Mouse (Mus musculus) stomach, embryonic 15.5 days (tissue): Measurements from ENCODE around the gene Zfp654. TPM values are rescaled to one million over a fixed set of nuclear protein-coding genes. Genes with fewer than 3 reads are reported as not detected.

ENCODE experiments used
- ATAC-seq: fragments of 200-750 bp; cut with Nextera tagmentation; 2 replicates; pipeline ENCODE4 v1.8.0; 2017; ENCODE audit warnings: low read depth, moderate number of reproducible peaks, moderate TSS enrichment; ENCODE audit not compliant: insufficient read depth, low FRiP score
- H3K27ac ChIP-seq: fragments of 300-500 bp; sonication (generic); 2 replicates; pipeline ENCODE4 v1.5.1; 2015; ENCODE audit warnings: mild to moderate bottlenecking, inconsistent platforms
- H3K27me3 ChIP-seq: fragments of 300-500 bp; sonication (generic); replicated peaks from 2 replicates; pipeline ENCODE4 v1.6.1; 2015; ENCODE audit warnings: inconsistent platforms
- H3K36me3 ChIP-seq: fragments of 300-500 bp; sonication (generic); 2 replicates; pipeline ENCODE4 v1.6.1; 2015; ENCODE audit warnings: inconsistent platforms
- H3K4me1 ChIP-seq: fragments of 300-500 bp; sonication (generic); 2 replicates; pipeline ENCODE4 v1.6.1; 2015; ENCODE audit warnings: inconsistent platforms
- H3K4me2 ChIP-seq: fragments of 300-500 bp; sonication (generic); 2 replicates; pipeline ENCODE4 v1.6.1; 2015; ENCODE audit warnings: mild to moderate bottlenecking, inconsistent platforms
- H3K4me3 ChIP-seq: fragments of 300-500 bp; sonication (generic); replicated peaks from 2 replicates; pipeline ENCODE4 v1.5.1; 2015; ENCODE audit warnings: inconsistent platforms
- H3K9ac ChIP-seq: fragments of 300-500 bp; sonication (generic); 2 replicates; pipeline ENCODE4 v1.6.1; 2015; ENCODE audit warnings: inconsistent platforms
- H3K9me3 ChIP-seq: fragments of 300-500 bp; sonication (generic); 2 replicates; pipeline ENCODE4 v1.6.1; 2016; ENCODE audit warnings: inconsistent platforms
- WGBS: fragments of 180-500 bp; shearing (Covaris S2); methylation state at CpG from one replicate; pipeline ENCODE4 v1.1.7; 2015; 5-methylcytosine and 5-hydroxymethylcytosine counted together
- polyA plus RNA-seq: library from polyadenylated mRNA; unstranded; fragments of >200 nt; fragmentation: Nextera tagmentation; extraction: Ambion mirVana; gene quantifications from 2 replicates; pipeline ENCODE4 v1.2.1, GENCODE M21; 2015

Zfp654 gene
- polyA plus RNA-seq, 1 experiment from 2014 or later = 5.8 TPM

- peaks cover 6% of the 10 kb centered on the region for H3K36me3 ChIP-seq
- 1% methylated on average over 45 of the region's 45 CpGs for WGBS
- H3K27me3 ChIP-seq = no peaks in the 10 kb centered on the region
- H3K9ac ChIP-seq = peak overlapping the region; percentile 95
- H3K4me1 ChIP-seq = 0 out of 2 replicates have a peak, but pooled peaks cover 4% of the 10 kb centered on the region
- H3K27ac ChIP-seq = peak overlapping the region; percentile 96
- no peaks in the 10 kb centered on the region for H3K9me3 ChIP-seq
- peak overlapping the region; percentile 83 for H3K4me2 ChIP-seq
- H3K4me3 ChIP-seq = peak overlapping the region; percentile 88
- peak; percentile 20; the same call in 1 of the 2 replicates for ATAC-seq
Measured at GRCm38 (mm10) chr16:64851085-64851562, 328 bp downstream of the Zfp654 start.

GRCm38 (mm10) chr16:64850287-64851084 is 966 bp downstream of the Zfp654 start:
- peak overlapping the region; percentile 96 for H3K27ac ChIP-seq
- peak overlapping the region; percentile 83 for H3K4me2 ChIP-seq
- peaks cover 1% of the 10 kb centered on the region for H3K36me3 ChIP-seq
- no peaks in the 10 kb centered on the region for H3K27me3 ChIP-seq
- H3K4me1 ChIP-seq = 0 out of 2 replicates have a peak, but pooled peaks cover 4% of the 10 kb centered on the region
- ATAC-seq = no peak
- H3K9me3 ChIP-seq = no peaks in the 10 kb centered on the region
- H3K9ac ChIP-seq = peak overlapping the region; percentile 95
- H3K4me3 ChIP-seq = peak overlapping the region; percentile 88
- WGBS = 1% methylated on average over 16 of the region's 16 CpGs

GRCm38 (mm10) chr16:64845947-64846346 is 5.5 kb downstream of the Zfp654 start:
- WGBS = 83% methylated on average over 8 of the region's 8 CpGs
- no peaks in the 10 kb centered on the region for H3K36me3 ChIP-seq
- H3K27ac ChIP-seq = no peak overlapping the region
- H3K4me3 ChIP-seq = no peak overlapping the region
- no peak overlapping the region for H3K9ac ChIP-seq
- H3K27me3 ChIP-seq = no peaks in the 10 kb centered on the region
- no peaks in the 10 kb centered on the region for H3K4me1 ChIP-seq
- no peaks in the 10 kb centered on the region for H3K9me3 ChIP-seq
- no peak overlapping the region for H3K4me2 ChIP-seq
- no peak for ATAC-seq

GRCm38 (mm10) chr16:64842374-64842729 is 9.1 kb downstream of the Zfp654 start:
- no peaks in the 10 kb centered on the region for H3K36me3 ChIP-seq
- H3K4me2 ChIP-seq = no peak overlapping the region
- no peak overlapping the region for H3K9ac ChIP-seq
- no peaks in the 10 kb centered on the region for H3K9me3 ChIP-seq
- H3K4me1 ChIP-seq = no peaks in the 10 kb centered on the region
- ATAC-seq = no peak
- WGBS = 90% methylated on average over 3 of the region's 3 CpGs
- no peaks in the 10 kb centered on the region for H3K27me3 ChIP-seq
- H3K27ac ChIP-seq = no peak overlapping the region
- no peak overlapping the region for H3K4me3 ChIP-seq

- WGBS = 80% methylated on average over 5 of the region's 5 CpGs
- Histone ChIP-seq H3K27ac (no peak overlapping the region), H3K27me3 (no peaks in the 10 kb centered on the region), H3K36me3 (no peaks in the 10 kb centered on the region), H3K4me1 (no peaks in the 10 kb centered on the region), H3K9ac (no peak overlapping the region), H3K4me2 (no peak overlapping the region), H3K9me3 (no peaks in the 10 kb centered on the region), H3K4me3 (no peak overlapping the region)
- ATAC-seq = no peak
Measured at GRCm38 (mm10) chr16:64841481-64842373, 9.7 kb downstream of the Zfp654 start.

- ATAC-seq = no peak
- no peak overlapping the region for H3K27ac ChIP-seq
- no peaks in the 10 kb centered on the region for H3K9me3 ChIP-seq
- H3K36me3 ChIP-seq = no peaks in the 10 kb centered on the region
- no peak overlapping the region for H3K9ac ChIP-seq
- no peak overlapping the region for H3K4me2 ChIP-seq
- no peaks in the 10 kb centered on the region for H3K4me1 ChIP-seq
- WGBS = 80% methylated on average over 2 of the region's 2 CpGs
- H3K27me3 ChIP-seq = no peaks in the 10 kb centered on the region
- no peak overlapping the region for H3K4me3 ChIP-seq
Measured at GRCm38 (mm10) chr16:64836709-64837108, 14.7 kb downstream of the Zfp654 start.

- Histone ChIP-seq H3K27ac (no peak overlapping the region), H3K4me1 (no peaks in the 10 kb centered on the region), H3K4me3 (no peak overlapping the region), H3K4me2 (no peak overlapping the region), H3K36me3 (no peaks in the 10 kb centered on the region), H3K9me3 (no peaks in the 10 kb centered on the region), H3K27me3 (no peaks in the 10 kb centered on the region), H3K9ac (no peak overlapping the region)
- 62% methylated on average over 1 of the region's 1 CpGs for WGBS
- ATAC-seq = no peak
Measured at GRCm38 (mm10) chr16:64835996-64836545, 15.4 kb downstream of the Zfp654 start.

- ATAC-seq = no peak
- H3K36me3 ChIP-seq = no peaks in the 10 kb centered on the region
- no peak overlapping the region for H3K4me3 ChIP-seq
- H3K4me1 ChIP-seq = no peaks in the 10 kb centered on the region
- H3K9me3 ChIP-seq = no peaks in the 10 kb centered on the region
- 86% methylated on average over 15 of the region's 15 CpGs for WGBS
- no peaks in the 10 kb centered on the region for H3K27me3 ChIP-seq
- H3K27ac ChIP-seq = no peak overlapping the region
- no peak overlapping the region for H3K9ac ChIP-seq
- no peak overlapping the region for H3K4me2 ChIP-seq
Measured at GRCm38 (mm10) chr16:64830291-64830690, 21.2 kb downstream of the Zfp654 start.

- ATAC-seq = no peak
- H3K9me3 ChIP-seq = no peaks in the 10 kb centered on the region
- H3K27ac ChIP-seq = no peak overlapping the region
- 94% methylated on average over 1 of the region's 1 CpGs for WGBS
- H3K27me3 ChIP-seq = no peaks in the 10 kb centered on the region
- H3K4me3 ChIP-seq = no peak overlapping the region
- H3K4me1 ChIP-seq = no peaks in the 10 kb centered on the region
- H3K9ac ChIP-seq = no peak overlapping the region
- no peak overlapping the region for H3K4me2 ChIP-seq
- H3K36me3 ChIP-seq = no peaks in the 10 kb centered on the region
Measured at GRCm38 (mm10) chr16:64824474-64824873, 27.0 kb downstream of the Zfp654 start.

GRCm38 (mm10) chr16:64823890-64824289 is 27.6 kb downstream of the Zfp654 start:
- 84% methylated on average over 1 of the region's 1 CpGs for WGBS

GRCm38 (mm10) chr16:64817094-64817765 is 34.2 kb downstream of the Zfp654 start:
- no peaks in the 10 kb centered on the region for H3K9me3 ChIP-seq
- no peak overlapping the region for H3K4me3 ChIP-seq
- 93% methylated on average over 3 of the region's 3 CpGs for WGBS
- no peak for ATAC-seq
- no peak overlapping the region for H3K4me2 ChIP-seq
- no peaks in the 10 kb centered on the region for H3K4me1 ChIP-seq
- H3K27me3 ChIP-seq = no peaks in the 10 kb centered on the region
- H3K36me3 ChIP-seq = peaks cover 10% of the 10 kb centered on the region
- no peak overlapping the region for H3K9ac ChIP-seq
- H3K27ac ChIP-seq = no peak overlapping the region

More at GRCm38 (mm10) chr16:64823890-64824289, 27.6 kb downstream of the Zfp654 start:
- H3K36me3 ChIP-seq = no peaks in the 10 kb centered on the region
- H3K4me2 ChIP-seq = no peak overlapping the region
- no peak overlapping the region for H3K4me3 ChIP-seq
- ATAC-seq = no peak
- H3K27ac ChIP-seq = no peak overlapping the region
- no peaks in the 10 kb centered on the region for H3K27me3 ChIP-seq
- H3K9ac ChIP-seq = no peak overlapping the region
- H3K9me3 ChIP-seq = no peaks in the 10 kb centered on the region
- no peaks in the 10 kb centered on the region for H3K4me1 ChIP-seq
